Mouse (Mus musculus) olfactory bulb, adult 2 months (tissue): Measurements from ENCODE around the gene Slc5a10.

Experiments used
- CTCF ChIP-seq: fragments of 200-500 bp; IDR thresholded peaks from 2 replicates; pipeline ENCODE4 v1.5.1; 2012; ENCODE audit warnings: low read depth, mild to moderate bottlenecking, low read length, moderate library complexity; ENCODE audit not compliant: insufficient read depth
- POLR2A ChIP-seq: fragments of 200-500 bp; IDR thresholded peaks from 2 replicates; pipeline ENCODE4 v1.6.1; 2012; ENCODE audit warnings: mild to moderate bottlenecking, low read depth, low read length, moderate library complexity; ENCODE audit not compliant: insufficient read depth

- TF ChIP-seq POLR2A (no peak), CTCF (no peak)
These were observed 6.1 kb downstream of the Slc5a10 start for GRCm38 (mm10) chr11:61714346-61715117.
